Mouse (Mus musculus) heart, embryonic 10.5 days (tissue): ENCODE data around the gene Car11. TPM values are rescaled to one million over a fixed set of nuclear protein-coding genes. Genes with fewer than 3 reads are reported as not detected.
A peak's percentile ranks its signal among the peaks of the same experiment; 100 is the strongest.

Experiments
- DNase-seq: peaks from one replicate; pipeline ENCODE4 v3.0.0-alpha.2; 2017; ENCODE audit warnings: low spot score
- H3K27ac ChIP-seq: fragments of 300-500 bp; sonication (generic); 2 replicates; pipeline ENCODE4 v1.5.1; 2016; ENCODE audit warnings: mild to moderate bottlenecking
- H3K27me3 ChIP-seq: fragments of 300-500 bp; sonication (generic); 2 replicates; pipeline ENCODE4 v1.6.1; 2016; ENCODE audit warnings: mild to moderate bottlenecking; ENCODE audit not compliant: poor library complexity, insufficient read depth, severe bottlenecking
- H3K36me3 ChIP-seq: fragments of 300-500 bp; sonication (generic); 2 replicates; pipeline ENCODE4 v1.6.1; 2016; ENCODE audit warnings: mild to moderate bottlenecking, moderate library complexity
- H3K4me1 ChIP-seq: fragments of 300-500 bp; sonication (generic); 2 replicates; pipeline ENCODE4 v1.6.1; 2016; ENCODE audit warnings: mild to moderate bottlenecking
- H3K4me3 ChIP-seq: fragments of 300-500 bp; sonication (generic); 2 replicates; pipeline ENCODE4 v1.5.1; 2016; ENCODE audit warnings: mild to moderate bottlenecking, moderate library complexity
- H3K9me3 ChIP-seq: fragments of 300-500 bp; sonication (generic); 2 replicates; pipeline ENCODE4 v1.6.1; 2016; ENCODE audit warnings: mild to moderate bottlenecking, moderate library complexity
- WGBS: fragments of 180-500 bp; shearing (Covaris S2); methylation state at CpG from one replicate; pipeline ENCODE4 v1.1.7; 2016; 5-methylcytosine and 5-hydroxymethylcytosine counted together
- polyA plus RNA-seq: library from polyadenylated mRNA; unstranded; fragments of >200 nt; fragmentation: Nextera tagmentation; extraction: Ambion mirVana; gene quantifications from 2 replicates; pipeline ENCODE4 v1.2.1, GENCODE M21; 2016

The Car11 gene
- polyA plus RNA-seq, 1 experiment from 2014 or later, result 3.1 TPM

DNA sequence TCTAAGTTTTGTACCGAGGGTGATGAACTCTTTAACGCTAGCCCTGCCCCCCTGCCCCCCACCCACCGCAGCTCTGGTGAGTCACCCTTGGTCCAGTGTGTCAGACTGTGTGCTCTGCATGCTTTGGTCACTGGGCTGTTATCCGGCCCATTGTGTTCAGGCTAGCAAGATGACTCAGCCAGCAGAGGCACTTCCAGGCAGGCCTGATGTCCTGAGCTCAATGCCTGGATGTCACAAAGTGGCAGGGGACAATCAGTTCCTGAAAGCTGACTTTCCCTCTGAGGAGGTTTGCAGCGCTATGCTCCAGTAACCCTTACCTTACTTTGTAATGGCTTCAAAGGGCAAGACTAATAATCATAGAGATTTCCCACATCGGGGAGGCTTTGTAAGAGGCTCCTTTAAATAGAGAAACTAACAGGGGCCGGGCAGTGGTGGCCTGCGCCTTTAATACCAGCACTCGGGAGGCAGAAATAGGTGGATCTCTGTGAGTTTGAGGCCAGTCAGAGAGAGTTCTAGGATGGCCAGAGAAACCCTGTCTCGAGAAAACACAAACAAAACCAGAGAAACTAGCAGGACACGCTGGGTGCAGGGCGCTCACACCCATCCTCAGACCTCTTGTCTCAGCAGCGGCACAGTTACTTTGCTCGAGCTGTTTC, 19.5 kb upstream of the Car11 start:
- peak overlapping the region; percentile 12; the same call in 1 of the 2 replicates for H3K27ac ChIP-seq
- H3K36me3 ChIP-seq, result no peaks in the 10 kb centered on the region
- H3K4me3 ChIP-seq, result no peak overlapping the region
- no peak for DNase-seq
- peaks cover 35% of the 10 kb centered on the region for H3K4me1 ChIP-seq
- 65% methylated on average over 14 of the region's 14 CpGs for WGBS
- H3K9me3 ChIP-seq, result no peaks in the 10 kb centered on the region
- H3K27me3 ChIP-seq, result peaks cover 11% of the 10 kb centered on the region; the same call in 1 of the 2 replicates

DNA sequence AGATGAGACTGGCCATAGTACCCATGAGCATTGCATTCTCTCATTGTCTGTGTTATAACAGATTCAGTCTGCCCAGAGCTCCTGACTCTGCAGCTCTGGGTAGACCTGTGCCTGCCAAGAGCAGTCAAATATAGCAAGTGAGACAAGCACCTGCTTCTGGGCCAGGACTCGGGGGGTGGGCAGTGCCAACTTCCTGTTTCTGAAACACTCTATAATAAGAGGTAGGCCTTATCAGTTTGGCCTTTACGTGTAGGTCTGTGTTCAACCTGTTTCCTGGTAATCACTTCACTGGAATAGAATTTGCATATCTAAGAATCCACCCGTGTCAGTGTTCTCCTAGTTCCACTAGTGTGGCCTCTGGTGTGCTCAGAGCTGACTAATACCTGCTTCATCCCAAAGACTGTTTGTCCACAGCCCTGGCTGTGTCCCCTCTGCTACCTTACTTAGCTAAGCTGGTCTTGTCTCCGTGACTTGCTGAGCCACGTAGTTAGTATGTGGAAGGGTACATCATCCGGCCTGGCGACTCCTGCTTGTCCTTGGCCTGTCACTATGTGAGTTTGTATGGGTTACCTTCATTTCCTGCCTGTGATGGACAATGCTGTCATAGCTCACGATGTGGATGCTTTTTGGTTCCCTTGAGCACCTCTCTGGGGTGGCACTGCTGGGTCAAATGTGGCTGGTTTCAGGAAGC, 18.5 kb upstream of the Car11 start:
- 72% methylated on average over 8 of the region's 8 CpGs for WGBS
- H3K27me3 ChIP-seq, result peaks cover 13% of the 10 kb centered on the region; the same call in 1 of the 2 replicates
- peak overlapping the region; percentile 5; the same call in 1 of the 2 replicates for H3K27ac ChIP-seq
- peaks cover 46% of the 10 kb centered on the region for H3K4me1 ChIP-seq
- no peak overlapping the region for H3K4me3 ChIP-seq
- H3K9me3 ChIP-seq, result no peaks in the 10 kb centered on the region
- DNase-seq, result no peak
- H3K36me3 ChIP-seq, result no peaks in the 10 kb centered on the region

DNA sequence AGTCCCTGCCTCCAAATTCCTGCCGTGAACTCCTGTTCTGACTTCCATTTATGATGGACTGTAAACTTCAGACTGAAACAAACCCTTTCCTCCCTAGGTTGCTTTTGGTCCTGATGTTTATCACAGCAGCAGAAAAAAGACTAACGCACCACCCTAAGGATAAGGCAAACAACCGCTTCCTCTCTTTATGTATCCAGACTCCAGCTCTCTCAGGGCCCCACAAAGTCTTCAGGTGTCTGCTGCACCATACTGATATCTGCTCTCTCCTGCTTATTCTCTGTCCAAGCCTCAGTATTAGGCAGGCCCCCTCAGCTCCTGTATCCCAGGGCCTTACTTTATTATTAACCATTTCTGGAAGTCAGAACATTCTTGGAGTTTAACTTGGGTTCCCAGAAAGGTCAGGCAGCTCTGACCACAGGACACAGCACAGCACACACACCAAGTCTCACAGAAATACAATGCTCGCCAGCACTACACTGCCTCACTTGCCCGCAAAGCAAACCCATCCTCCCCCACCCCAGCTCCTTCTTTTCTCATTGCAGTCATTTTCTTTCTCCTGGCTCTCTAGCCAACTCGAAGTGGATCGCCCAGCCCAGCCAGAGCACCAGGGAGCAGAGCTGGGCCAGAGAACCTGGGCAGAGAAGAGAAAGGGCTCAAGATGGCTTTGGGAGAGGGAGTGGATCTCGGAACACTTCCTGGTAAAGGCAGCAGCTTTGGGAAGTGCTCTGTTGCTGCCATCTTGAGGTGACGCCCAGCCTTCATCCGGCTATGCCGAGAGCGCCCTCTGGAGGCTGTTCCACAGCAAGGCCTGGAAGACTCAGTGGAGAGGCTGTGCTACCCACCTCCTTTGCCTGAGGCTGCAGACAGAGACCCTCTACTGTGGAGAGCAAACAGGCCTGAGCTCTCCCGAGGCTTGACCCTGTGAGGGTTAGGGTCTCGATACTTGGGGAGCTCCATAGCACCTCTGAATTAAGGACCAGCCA, 17.2 kb upstream of the Car11 start:
- 29% methylated on average over 14 of the region's 14 CpGs for WGBS

DNA sequence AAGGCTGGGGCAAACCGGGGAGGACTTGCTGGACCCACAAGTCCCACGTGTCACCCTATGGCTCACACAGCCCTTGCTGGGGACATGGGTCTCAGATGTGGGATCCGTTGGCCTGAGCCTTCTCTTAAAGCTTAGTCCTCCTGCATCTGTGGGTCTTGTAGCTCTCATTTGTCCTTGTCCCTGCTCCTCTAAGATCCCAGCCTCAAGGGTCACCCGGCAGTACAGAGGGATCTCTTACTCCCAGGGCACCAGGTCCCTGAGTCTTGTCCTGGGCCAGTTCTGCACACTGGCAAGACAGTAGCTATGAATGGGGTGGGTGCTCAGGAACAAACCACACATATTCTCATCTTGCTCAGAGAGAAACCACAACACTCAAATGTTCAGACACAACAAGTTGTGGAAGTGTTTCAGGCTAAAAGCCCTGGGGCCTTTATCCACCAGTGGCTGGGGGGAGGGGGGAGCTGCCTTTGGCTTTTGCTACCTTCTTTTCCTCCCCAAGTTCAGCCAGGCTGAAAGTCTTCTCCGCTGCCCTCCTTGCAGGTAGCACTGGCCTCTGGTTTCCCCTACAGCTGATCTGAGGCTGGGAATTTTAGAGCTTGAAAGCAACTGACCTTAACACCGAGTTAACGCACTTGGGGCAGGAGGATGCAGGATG, 16.1 kb upstream of the Car11 start, which contains the start of gene Ntn5:
TSS of gene Ntn5 (plus strand) at position 627 of the 655 bp plus-strand sequence.
- 74% methylated on average over 7 of the region's 7 CpGs for WGBS
- peaks cover 50% of the 10 kb centered on the region for H3K4me1 ChIP-seq
- H3K4me3 ChIP-seq, result 0 out of 2 replicates have a peak within 1 kb of the TSS, but pooled peaks have one; percentile 43

More for the DNA sequence above, 17.2 kb upstream of the Car11 start:
- peak overlapping the region; percentile 91 for H3K27ac ChIP-seq
- DNase-seq, result peak; percentile 95
- peaks cover 17% of the 10 kb centered on the region; the same call in 1 of the 2 replicates for H3K27me3 ChIP-seq
- no peaks in the 10 kb centered on the region for H3K36me3 ChIP-seq
- H3K9me3 ChIP-seq, result no peaks in the 10 kb centered on the region
- H3K4me1 ChIP-seq, result peaks cover 58% of the 10 kb centered on the region
- peak overlapping the region; percentile 43 for H3K4me3 ChIP-seq

DNA sequence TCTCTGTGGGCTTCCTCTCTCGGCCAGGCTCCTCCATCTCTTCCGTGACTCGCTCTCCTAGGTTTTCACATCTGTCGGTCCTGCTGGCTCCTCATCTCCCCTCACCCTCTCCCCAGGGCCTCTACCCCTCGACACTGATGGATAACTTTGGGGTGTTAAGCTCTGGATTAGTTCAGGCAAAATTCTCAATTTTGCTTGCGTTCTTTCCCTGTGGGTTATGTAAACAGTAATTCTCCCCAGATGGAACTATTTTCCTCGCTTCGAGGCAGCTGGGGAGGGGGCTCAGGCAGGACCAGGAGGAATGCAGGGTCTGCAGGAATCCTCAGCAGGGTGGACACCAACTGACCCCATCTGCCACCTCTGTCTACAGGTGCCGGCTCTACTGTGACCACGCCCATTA, 13.8 kb upstream of the Car11 start:
- Histone ChIP-seq H3K4me3 (no peak overlapping the region), H3K4me1 (peaks cover 58% of the 10 kb centered on the region), H3K27ac (peak overlapping the region; percentile 72)

More for the DNA sequence above, 16.1 kb upstream of the Car11 start, which contains the start of gene Ntn5:
- DNase-seq, result no peak
- Histone ChIP-seq H3K27me3 (peaks cover 14% of the 10 kb centered on the region; the same call in 1 of the 2 replicates), H3K9me3 (no peaks in the 10 kb centered on the region), H3K36me3 (no peaks in the 10 kb centered on the region), H3K27ac (peak within 1 kb of the TSS; percentile 91)

DNA sequence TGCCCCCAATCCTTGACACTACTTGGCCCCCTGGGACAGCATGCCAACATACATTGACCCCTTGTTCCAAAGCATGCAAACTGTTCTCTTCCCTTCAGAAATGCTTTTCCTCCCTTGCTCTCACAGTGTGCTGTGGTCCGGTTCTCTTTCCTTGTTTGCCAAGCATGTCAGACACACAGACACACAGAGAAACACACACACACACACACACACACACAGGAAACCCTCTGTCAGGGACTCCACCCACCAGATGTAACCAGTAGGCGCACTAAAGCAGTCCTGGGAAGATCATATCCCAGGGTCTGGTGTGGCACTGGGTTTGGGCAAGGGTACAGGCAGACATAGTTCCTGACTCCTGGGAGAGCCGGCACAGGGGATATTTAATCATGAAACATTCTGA, 12.8 kb upstream of the Car11 start:
- Histone ChIP-seq H3K9me3 (no peaks in the 10 kb centered on the region), H3K36me3 (no peaks in the 10 kb centered on the region), H3K27ac (peak overlapping the region; percentile 72; the same call in 1 of the 2 replicates), H3K4me1 (peaks cover 61% of the 10 kb centered on the region), H3K27me3 (peaks cover 14% of the 10 kb centered on the region; the same call in 1 of the 2 replicates), H3K4me3 (no peak overlapping the region)
- 80% methylated on average over 3 of the region's 3 CpGs for WGBS
- no peak for DNase-seq

More for the DNA sequence above, 13.8 kb upstream of the Car11 start:
- DNase-seq, result no peak
- H3K9me3 ChIP-seq, result no peaks in the 10 kb centered on the region
- peaks cover 14% of the 10 kb centered on the region; the same call in 1 of the 2 replicates for H3K27me3 ChIP-seq
- H3K36me3 ChIP-seq, result no peaks in the 10 kb centered on the region
- WGBS, result 60% methylated on average over 10 of the region's 10 CpGs

DNA sequence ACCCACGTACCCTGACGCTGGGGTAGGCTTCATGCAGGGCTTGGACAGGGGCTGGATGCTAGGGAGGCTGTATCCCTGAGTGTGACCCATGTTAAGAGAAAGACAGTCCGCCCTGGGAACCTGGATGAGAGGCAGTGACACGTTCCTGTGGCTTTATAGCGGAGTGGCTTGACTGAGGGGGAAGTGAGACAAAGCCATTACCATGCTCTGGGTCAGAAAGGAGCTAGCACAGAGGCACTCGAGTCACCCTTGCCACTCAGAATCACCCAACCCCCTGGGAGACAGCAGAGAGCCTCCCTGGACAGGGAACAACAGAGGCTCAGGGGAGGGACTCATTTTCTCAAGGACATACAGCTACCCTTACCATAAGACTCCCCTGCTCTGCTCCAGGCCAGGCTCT, 10.5 kb upstream of the Car11 start:
- peak overlapping the region; percentile 72 for H3K27ac ChIP-seq
- H3K27me3 ChIP-seq, result peaks cover 9% of the 10 kb centered on the region; the same call in 1 of the 2 replicates
- 55% methylated on average over 6 of the region's 6 CpGs for WGBS
- H3K4me3 ChIP-seq, result no peak overlapping the region
- H3K9me3 ChIP-seq, result no peaks in the 10 kb centered on the region
- peaks cover 56% of the 10 kb centered on the region for H3K4me1 ChIP-seq
- H3K36me3 ChIP-seq, result no peaks in the 10 kb centered on the region
- DNase-seq, result no peak

DNA sequence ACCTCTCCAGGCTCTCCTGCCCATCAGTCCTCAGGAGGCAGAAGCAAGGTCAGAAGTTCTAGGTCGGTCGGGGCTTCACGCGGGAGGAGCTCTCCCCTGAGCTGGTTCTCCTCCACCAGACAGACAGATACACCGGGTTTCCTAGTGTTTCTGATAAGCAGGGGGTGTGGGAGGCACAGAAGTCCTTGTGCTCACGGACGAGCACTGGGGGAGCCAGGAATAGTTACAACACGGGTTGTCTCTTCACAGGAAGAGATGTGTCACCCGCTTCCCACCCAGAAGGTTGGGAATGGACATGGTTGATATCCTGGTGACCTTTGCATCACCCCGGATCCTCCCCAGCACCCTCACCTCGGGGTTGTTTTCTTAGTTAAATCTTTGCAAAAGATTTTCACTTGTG, 9.8 kb upstream of the Car11 start:
- H3K27me3 ChIP-seq, result peaks cover 6% of the 10 kb centered on the region; the same call in 1 of the 2 replicates
- 16% methylated on average over 11 of the region's 11 CpGs for WGBS
- no peaks in the 10 kb centered on the region for H3K9me3 ChIP-seq
- H3K36me3 ChIP-seq, result no peaks in the 10 kb centered on the region
- H3K27ac ChIP-seq, result peak overlapping the region; percentile 72
- H3K4me3 ChIP-seq, result no peak overlapping the region
- DNase-seq, result no peak
- H3K4me1 ChIP-seq, result peaks cover 57% of the 10 kb centered on the region

DNA sequence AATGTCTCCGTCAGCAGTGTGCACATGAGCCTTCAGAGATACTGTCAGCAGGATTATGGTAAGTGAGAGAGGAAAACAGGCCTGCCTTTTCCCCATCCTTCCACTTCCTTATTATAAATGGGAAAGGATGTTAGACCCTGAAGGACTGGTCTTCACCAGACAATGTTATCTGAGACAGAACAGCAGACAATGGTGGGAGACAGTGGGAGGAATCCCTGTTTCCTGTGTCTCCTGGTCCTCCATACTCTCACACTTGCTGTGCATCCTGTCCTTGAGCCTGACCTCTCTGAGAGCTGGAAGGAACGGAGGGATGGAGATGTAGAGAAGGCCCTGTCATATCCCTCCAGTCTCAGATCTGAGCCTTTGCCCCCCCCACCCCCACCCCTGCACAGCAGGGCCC, 7.3 kb upstream of the Car11 start:
- WGBS, result 45% methylated on average over 2 of the region's 2 CpGs
- H3K27ac ChIP-seq, result no peak overlapping the region
- H3K4me1 ChIP-seq, result peaks cover 38% of the 10 kb centered on the region
- no peaks in the 10 kb centered on the region for H3K9me3 ChIP-seq
- no peaks in the 10 kb centered on the region for H3K27me3 ChIP-seq
- H3K4me3 ChIP-seq, result no peak overlapping the region
- H3K36me3 ChIP-seq, result no peaks in the 10 kb centered on the region
- DNase-seq, result no peak

DNA sequence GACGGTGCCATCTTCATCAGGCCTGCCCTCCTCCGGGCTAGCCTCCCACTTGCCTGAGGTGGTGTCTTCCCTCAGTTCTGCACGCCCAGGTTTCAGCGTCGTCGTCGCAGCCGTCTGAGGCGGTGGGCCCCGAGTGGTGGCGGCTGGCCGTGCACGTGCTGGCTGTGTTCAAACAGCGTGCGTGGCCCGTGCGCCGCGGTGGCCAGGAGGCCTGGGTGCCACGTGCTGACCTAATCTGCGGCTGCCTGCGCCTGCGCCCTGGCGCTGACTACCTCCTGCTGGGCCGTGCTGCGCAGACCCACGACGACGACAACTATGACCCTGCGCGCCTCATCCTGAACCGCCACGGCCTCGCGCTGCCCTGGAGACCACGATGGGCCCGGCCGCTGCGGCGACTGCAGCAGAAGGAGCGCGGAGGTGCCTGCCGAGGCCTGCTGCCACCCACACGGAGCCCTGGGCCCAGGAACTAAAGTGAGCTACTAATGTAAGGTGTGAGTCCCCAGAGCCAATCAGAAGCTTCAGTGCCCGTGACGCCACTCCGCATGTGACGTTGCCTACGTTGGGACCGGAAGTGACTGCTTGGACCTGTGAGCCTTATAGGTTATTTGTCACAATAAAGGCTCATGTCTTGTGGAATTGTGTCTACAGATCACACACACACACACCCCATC, 5.6 kb upstream of the Car11 start, which contains the start of gene Sec1:
TSS of gene Sec1 (minus strand) at position 482 of the 671 bp plus-strand sequence.
- Histone ChIP-seq H3K27ac (peak within 1 kb of the TSS; percentile 47; the same call in 1 of the 2 replicates), H3K9me3 (no peaks in the 10 kb centered on the region), H3K36me3 (no peaks in the 10 kb centered on the region), H3K4me1 (peaks cover 34% of the 10 kb centered on the region), H3K4me3 (no peak within 1 kb of the TSS), H3K27me3 (peaks cover 14% of the 10 kb centered on the region)
- no peak for DNase-seq
- WGBS, result 80% methylated on average over 50 of the region's 50 CpGs

DNA sequence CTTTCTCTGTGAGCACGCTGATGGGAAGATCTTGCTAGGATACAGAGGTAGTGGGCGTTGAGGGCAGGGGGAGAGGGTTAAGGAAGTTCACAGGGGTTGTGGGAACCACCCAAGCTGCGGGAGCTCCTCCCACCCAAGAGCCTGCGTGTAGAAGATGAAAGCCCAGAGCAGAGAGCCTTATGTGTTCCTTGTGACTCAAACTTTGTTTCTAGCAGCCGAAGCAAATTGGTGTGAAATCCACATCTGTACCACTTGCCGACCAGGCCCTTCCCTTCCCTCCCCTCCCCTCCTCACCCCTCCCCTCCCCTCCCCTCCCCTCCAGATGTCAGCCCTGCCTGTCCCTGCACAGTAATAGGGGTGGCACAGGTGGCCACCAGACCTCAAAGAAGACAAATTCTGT, 4.5 kb upstream of the Car11 start:
- 34% methylated on average over 6 of the region's 6 CpGs for WGBS

More for the DNA sequence above, 4.5 kb upstream of the Car11 start:
- Histone ChIP-seq H3K27me3 (peaks cover 24% of the 10 kb centered on the region), H3K4me3 (no peak overlapping the region), H3K4me1 (peaks cover 34% of the 10 kb centered on the region), H3K9me3 (no peaks in the 10 kb centered on the region), H3K27ac (no peak overlapping the region), H3K36me3 (no peaks in the 10 kb centered on the region)
- no peak for DNase-seq
